Mouse (Mus musculus): ENCODE measurements around the gene Wfikkn2.

DNA sequence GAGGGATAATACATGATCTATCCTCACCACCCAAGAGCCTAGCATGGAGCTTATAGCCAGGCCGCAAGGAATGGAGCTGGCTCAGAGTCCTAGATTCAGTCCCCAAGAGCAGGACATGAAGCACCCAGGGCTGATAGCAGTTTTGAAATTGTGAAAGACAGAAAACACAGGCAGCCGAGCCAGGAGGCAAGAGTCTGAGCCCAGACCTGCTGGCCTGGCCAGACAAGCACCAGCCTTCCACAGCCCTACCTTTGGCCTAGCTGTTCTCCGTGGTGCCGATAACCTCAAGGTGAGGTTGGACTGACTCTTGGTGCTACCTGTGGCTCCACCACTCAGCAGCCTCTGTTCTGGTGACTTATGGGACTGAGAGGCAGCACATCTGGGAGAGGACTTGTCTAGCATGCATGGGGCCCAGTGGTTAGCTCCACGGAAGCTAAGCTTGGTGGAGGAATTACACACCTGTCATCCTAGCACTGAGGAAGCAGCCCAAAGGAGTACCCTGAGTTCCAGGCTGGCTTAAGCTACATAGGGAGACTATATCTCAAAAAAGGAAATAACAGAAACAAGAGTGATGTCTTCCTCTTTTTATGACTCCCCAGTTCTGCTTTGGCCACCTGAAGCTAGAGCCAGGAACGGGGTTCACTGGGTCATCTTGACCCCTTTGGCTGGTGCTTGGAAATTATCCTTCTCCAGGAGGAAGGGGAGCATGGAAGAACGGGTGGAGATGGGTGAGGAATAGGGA is 47.2 kb downstream of the Wfikkn2 start:
- TF ChIP-seq ZKSCAN1 (IDR thresholded peaks at IDR 0.05; ENCODE audit: borderline replicate concordance, low read depth, low read length) (no peak), CHD1 (IDR thresholded peaks at IDR 0.05; ENCODE audit: low read depth, low read length) (no peak), JUND (conservative IDR thresholded peaks at IDR 0.05; ENCODE audit: low read depth, low read length) (no peak), POLR2A (IDR thresholded peaks at IDR 0.05; ENCODE audit: low read depth, low read length) (no peak), CTCF (conservative IDR thresholded peaks at IDR 0.05 in 1 of 2, IDR thresholded peaks at IDR 0.05 in 1 of 2; ENCODE audit: low read depth in 2 of 2, low read length in 2 of 2) (no peak), EP300 (IDR thresholded peaks at IDR 0.05; ENCODE audit: low read length) (no peak), MAX (IDR thresholded peaks at IDR 0.05; ENCODE audit: low read length) (no peak), SIN3A (IDR thresholded peaks at IDR 0.05; ENCODE audit: low read length) (no peak)

All from CH12.LX (cell line).